Mouse (Mus musculus): ENCODE results near the gene Rbbp6.

The Rbbp6 gene

DNA sequence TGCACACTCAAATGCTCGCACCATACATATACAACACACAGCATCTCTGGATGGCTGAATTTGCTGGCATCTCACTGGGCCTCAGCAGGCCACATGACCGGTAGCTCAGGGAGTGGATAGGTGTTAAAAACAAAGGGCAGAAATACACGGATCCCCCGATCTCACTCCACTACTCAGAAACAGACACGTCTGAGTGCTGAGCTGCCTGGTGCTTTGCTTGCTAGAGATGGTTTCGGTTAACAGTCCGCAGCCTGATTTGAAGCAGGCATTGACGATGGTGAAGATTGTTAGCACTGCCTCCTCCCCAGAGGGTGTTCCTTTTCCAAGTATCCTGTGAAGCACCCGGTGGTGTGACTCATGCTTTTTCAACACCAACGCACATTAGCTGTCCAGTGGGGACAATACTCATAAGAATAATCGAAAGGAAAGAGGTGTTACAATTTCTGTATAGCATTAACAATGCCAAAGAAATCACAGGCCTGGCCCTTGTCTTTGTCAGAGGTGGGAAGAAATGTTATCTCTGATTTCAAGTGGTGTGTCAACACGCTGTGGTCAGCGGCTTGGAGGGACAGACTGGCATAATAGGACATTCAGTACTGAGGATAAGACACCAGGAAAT lies 81.1 kb downstream of the Rbbp6 start:
- DNase-seq (ENCODE audit: low spot score) = no peak

All from ovary, postnatal 14 days (tissue).